Mouse (Mus musculus) forebrain, embryonic 15.5 days (tissue): ENCODE data around the gene Pcif1. TPM values are rescaled to one million over a fixed set of nuclear protein-coding genes. Genes with fewer than 3 reads are reported as not detected.

Experiments used
- ATAC-seq: fragments of 200-750 bp; cut with Nextera tagmentation; replicated peaks from 2 replicates; pipeline ENCODE4 v1.8.0; 2017; ENCODE audit warnings: mild to moderate bottlenecking, moderate TSS enrichment, moderate library complexity
- H3K27ac ChIP-seq: fragments of 300-500 bp; sonication (generic); replicated peaks from 2 replicates; pipeline ENCODE4 v1.5.1; 2015; ENCODE audit warnings: mild to moderate bottlenecking, inconsistent platforms
- H3K27me3 ChIP-seq: fragments of 300-500 bp; sonication (generic); 2 replicates; pipeline ENCODE4 v1.6.1; 2015; ENCODE audit warnings: inconsistent platforms
- H3K36me3 ChIP-seq: fragments of 300-500 bp; sonication (generic); 2 replicates; pipeline ENCODE4 v1.6.1; 2015; ENCODE audit warnings: mild to moderate bottlenecking, inconsistent platforms
- H3K4me1 ChIP-seq: fragments of 300-500 bp; sonication (generic); 2 replicates; pipeline ENCODE4 v1.6.1; 2015; ENCODE audit warnings: inconsistent platforms
- H3K4me2 ChIP-seq: fragments of 300-500 bp; sonication (generic); replicated peaks from 2 replicates; pipeline ENCODE4 v1.6.1; 2015; ENCODE audit warnings: mild to moderate bottlenecking, inconsistent platforms
- H3K4me3 ChIP-seq: fragments of 300-500 bp; sonication (generic); 2 replicates; pipeline ENCODE4 v1.5.1; 2015; ENCODE audit warnings: mild to moderate bottlenecking, inconsistent platforms
- H3K9ac ChIP-seq: fragments of 300-500 bp; sonication (generic); replicated peaks from 2 replicates; pipeline ENCODE4 v1.6.1; 2015; ENCODE audit warnings: mild to moderate bottlenecking, inconsistent platforms
- H3K9me3 ChIP-seq: fragments of 300-500 bp; sonication (generic); 2 replicates; pipeline ENCODE4 v1.6.1; 2016; ENCODE audit warnings: inconsistent platforms
- WGBS: fragments of 180-500 bp; shearing (Covaris S2); methylation state at CpG from one replicate; pipeline ENCODE4 v1.1.7; 2015; ENCODE audit warnings: mixed read lengths; 5-methylcytosine and 5-hydroxymethylcytosine counted together
- polyA plus RNA-seq: library from polyadenylated mRNA; unstranded; fragments of >200 nt; fragmentation: Nextera tagmentation; extraction: Ambion mirVana; gene quantifications from 2 replicates; pipeline ENCODE4 v1.2.1, GENCODE M21; 2015

The Pcif1 gene
- polyA plus RNA-seq, 1 experiment from 2014 or later = 101 TPM

GRCm38 (mm10) chr2:164939106-164939505 lies 60.0 kb downstream of the Pcif1 start:
- Histone ChIP-seq H3K9me3 (no peaks in the 10 kb centered on the region), H3K27ac (peak overlapping the region; percentile 74), H3K4me3 (peak overlapping the region; percentile 39), H3K9ac (peak overlapping the region; percentile 45), H3K4me1 (peaks cover 19% of the 10 kb centered on the region), H3K4me2 (peak overlapping the region; percentile 59), H3K36me3 (no peaks in the 10 kb centered on the region), H3K27me3 (peaks cover 13% of the 10 kb centered on the region; the same call in 1 of the 2 replicates)
- 3% methylated on average over 11 of the region's 11 CpGs for WGBS
- peak; percentile 58 for ATAC-seq

- 24% methylated on average over 10 of the region's 10 CpGs for WGBS
- Histone ChIP-seq H3K9ac (no peak within 1 kb of the TSS), H3K27ac (peak within 1 kb of the TSS; percentile 74; the same call in 1 of the 2 replicates), H3K9me3 (no peaks in the 10 kb centered on the region), H3K36me3 (no peaks in the 10 kb centered on the region), H3K4me2 (no peak within 1 kb of the TSS), H3K27me3 (peaks cover 16% of the 10 kb centered on the region; the same call in 1 of the 2 replicates), H3K4me3 (no peak within 1 kb of the TSS), H3K4me1 (peaks cover 19% of the 10 kb centered on the region)
- no peak for ATAC-seq
These were observed 61.2 kb downstream of the Pcif1 start, which contains the start of gene Mmp9 for GRCm38 (mm10) chr2:164940140-164940830. Mmp9 (plus strand) TSS chr2:164940780.

- H3K4me3 ChIP-seq = no peak overlapping the region
- H3K9me3 ChIP-seq = no peaks in the 10 kb centered on the region
- H3K27me3 ChIP-seq = peaks cover 20% of the 10 kb centered on the region
- no peak for ATAC-seq
- H3K27ac ChIP-seq = no peak overlapping the region
- H3K9ac ChIP-seq = no peak overlapping the region
- no peaks in the 10 kb centered on the region for H3K36me3 ChIP-seq
- peaks cover 19% of the 10 kb centered on the region for H3K4me1 ChIP-seq
- no peak overlapping the region for H3K4me2 ChIP-seq
- WGBS = 15% methylated on average over 5 of the region's 5 CpGs
These were observed 63.7 kb downstream of the Pcif1 start for GRCm38 (mm10) chr2:164942692-164943290.

Other genes with a start within 250 kb of the Pcif1 start
- not detected in 2 replicates for gene Wfdc16, start 240.5 kb upstream of the Pcif1 start, polyA plus RNA-seq
- not detected in 2 replicates for gene Wfdc10, start 223.3 kb upstream of the Pcif1 start, polyA plus RNA-seq
- gene Wfdc9, start 222.7 kb upstream of the Pcif1 start, polyA plus RNA-seq = not detected in 2 replicates
- not detected in 2 replicates for gene Wfdc11, start 205.2 kb upstream of the Pcif1 start, polyA plus RNA-seq
- not detected in 2 replicates for gene Wfdc13, start 194.2 kb upstream of the Pcif1 start, polyA plus RNA-seq
- not detected in 2 replicates for gene Spint4, start 180.8 kb upstream of the Pcif1 start, polyA plus RNA-seq
- gene Spint5, start 164.0 kb upstream of the Pcif1 start, polyA plus RNA-seq = not detected in 2 replicates
- 1.1 and 1.7 TPM in 2 replicates for gene Wfdc3, start 133.4 kb upstream of the Pcif1 start, polyA plus RNA-seq
- gene Dnttip1, start 133.3 kb upstream of the Pcif1 start, polyA plus RNA-seq = 73.9 and 74.9 TPM in 2 replicates
- gene Ube2c, start 109.4 kb upstream of the Pcif1 start, polyA plus RNA-seq = 199 and 232 TPM in 2 replicates
- gene Tnnc2, start 99.3 kb upstream of the Pcif1 start, polyA plus RNA-seq = 0.45 and 0.60 TPM in 2 replicates
- 24.6 and 29.8 TPM in 2 replicates for gene Snx21, start 93.5 kb upstream of the Pcif1 start, polyA plus RNA-seq
- 17.1 and 17.2 TPM in 2 replicates for gene Acot8, start 74.4 kb upstream of the Pcif1 start, polyA plus RNA-seq
- gene Zswim3, start 74.2 kb upstream of the Pcif1 start, polyA plus RNA-seq = 13.9 and 14.5 TPM in 2 replicates
- gene Zswim1, start 56.6 kb upstream of the Pcif1 start, polyA plus RNA-seq = 22.8 TPM in 2 replicates
- gene Spata25, start 50.8 kb upstream of the Pcif1 start, polyA plus RNA-seq = not detected in 2 replicates
- gene Ctsa, start 46.4 kb upstream of the Pcif1 start, polyA plus RNA-seq = 97.7 and 98.4 TPM in 2 replicates
- gene Neurl2, start 45.8 kb upstream of the Pcif1 start, polyA plus RNA-seq = 5.6 and 6.5 TPM in 2 replicates
- gene Pltp, start 21.6 kb upstream of the Pcif1 start, polyA plus RNA-seq = 45.3 and 50.7 TPM in 2 replicates
- 15.7 and 16.7 TPM in 2 replicates for gene Zfp335, start 32.5 kb downstream of the Pcif1 start, polyA plus RNA-seq
- 17.9 and 19.5 TPM in 2 replicates for gene Mmp9, start 61.5 kb downstream of the Pcif1 start, polyA plus RNA-seq
- 16.2 and 17.2 TPM in 2 replicates for gene Slc12a5, start 81.5 kb downstream of the Pcif1 start, polyA plus RNA-seq
- gene Ncoa5, start 155.6 kb downstream of the Pcif1 start, polyA plus RNA-seq = 131 and 137 TPM in 2 replicates
- 4.8 and 5.8 TPM in 2 replicates for gene Cd40, start 176.3 kb downstream of the Pcif1 start, polyA plus RNA-seq
- not detected in 2 replicates for gene 1700025C18Rik, start 211.4 kb downstream of the Pcif1 start, polyA plus RNA-seq